Mouse (Mus musculus): ENCODE results near the gene Cep57l1. TPM values are rescaled to one million over a fixed set of nuclear protein-coding genes. Genes with fewer than 3 reads are reported as not detected.

Cep57l1 gene
- polyA plus RNA-seq, 1 experiment from 2014 or later, result 11.8 TPM

DNA sequence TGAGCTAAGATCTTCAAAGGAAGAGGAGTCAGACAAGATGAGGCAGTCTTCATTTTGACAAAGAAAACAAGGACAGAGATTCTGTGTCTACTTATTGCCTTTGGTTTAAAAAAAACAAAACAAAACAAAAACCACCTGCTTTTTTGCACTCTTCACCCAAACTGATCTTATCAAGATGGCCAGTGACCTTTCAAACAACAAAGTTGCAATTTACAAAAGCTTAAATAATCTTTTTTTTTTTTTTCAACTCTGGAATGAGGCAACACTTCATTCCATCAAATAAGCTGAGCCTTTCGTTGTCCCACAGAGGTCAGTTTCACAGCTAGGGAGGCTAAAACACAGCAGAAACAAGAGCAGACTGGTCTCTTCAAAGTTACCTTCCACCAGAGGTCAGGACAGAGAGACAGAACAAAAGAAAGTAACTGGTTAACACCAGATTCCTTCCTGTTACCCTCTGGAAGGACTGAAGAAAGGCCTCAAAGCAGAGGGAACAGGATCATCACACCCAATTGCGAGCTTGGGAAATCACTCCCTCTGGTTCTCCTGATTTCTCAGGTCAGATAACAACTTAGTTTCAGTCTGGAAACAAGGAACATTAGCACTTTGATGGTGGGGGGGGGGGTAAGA, 3.8 kb downstream of the Cep57l1 start:
- no peaks in the 10 kb centered on the region for H3K4me1 ChIP-seq (replicated peaks; ENCODE audit: control insufficient read depth, insufficient read depth, low read length)
- 0 out of 2 replicates have a peak, but pooled peaks cover 17% of the 10 kb centered on the region for H3K36me3 ChIP-seq (replicated peaks; ENCODE audit: control insufficient read depth, insufficient read depth)
- H3K4me2 ChIP-seq (replicated peaks), result no peak overlapping the region
- H3K4me3 ChIP-seq (replicated peaks; ENCODE audit: low read length), result no peak overlapping the region
- H3K9ac ChIP-seq, result no peak overlapping the region
- H3K9me3 ChIP-seq (ENCODE audit: control insufficient read depth, low read length), result peaks cover 29% of the 10 kb centered on the region
- 88% methylated on average over 2 of the region's 2 CpGs for WGBS
- H3K27ac ChIP-seq, result no peak overlapping the region
- no peaks in the 10 kb centered on the region for H3K27me3 ChIP-seq (ENCODE audit: control insufficient read depth, insufficient read depth, low read length)
- DNase-seq (ENCODE audit: low spot score), result no peak
- ATAC-seq (ENCODE audit: low FRiP score), result no peak

DNA sequence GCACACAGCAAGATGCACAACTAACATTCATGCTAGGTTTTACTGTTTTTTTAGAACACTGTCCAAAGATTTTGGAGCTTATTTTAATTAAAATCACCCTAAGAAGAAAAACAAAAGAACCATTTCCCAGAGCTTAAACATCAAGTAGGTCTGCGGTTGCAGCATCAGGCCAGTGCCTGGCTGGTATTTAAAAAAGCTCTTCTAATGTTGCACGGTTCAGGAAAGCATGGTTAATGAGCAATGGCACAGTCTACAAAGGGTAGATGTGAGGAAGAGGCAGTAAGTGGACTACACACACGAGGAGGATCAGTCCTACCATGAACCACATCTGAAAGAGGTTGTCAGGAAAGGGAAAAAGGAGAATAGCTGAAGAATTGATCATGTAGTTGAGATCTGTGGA, 5.0 kb downstream of the Cep57l1 start:
- 0 out of 2 replicates have a peak, but pooled peaks cover 26% of the 10 kb centered on the region for H3K36me3 ChIP-seq (replicated peaks; ENCODE audit: control insufficient read depth, insufficient read depth)
- no peak overlapping the region for H3K4me3 ChIP-seq (replicated peaks; ENCODE audit: low read length)
- H3K9me3 ChIP-seq (ENCODE audit: control insufficient read depth, low read length), result peaks cover 38% of the 10 kb centered on the region
- no peak overlapping the region for H3K27ac ChIP-seq
- H3K4me1 ChIP-seq (replicated peaks; ENCODE audit: control insufficient read depth, insufficient read depth, low read length), result no peaks in the 10 kb centered on the region
- DNase-seq (ENCODE audit: low spot score) (no peak), ATAC-seq (ENCODE audit: low FRiP score) (no peak)
- 92% methylated on average over 3 of the region's 3 CpGs for WGBS
- H3K27me3 ChIP-seq (ENCODE audit: control insufficient read depth, insufficient read depth, low read length), result no peaks in the 10 kb centered on the region
- H3K4me2 ChIP-seq (replicated peaks), result no peak overlapping the region
- H3K9ac ChIP-seq, result no peak overlapping the region

DNA sequence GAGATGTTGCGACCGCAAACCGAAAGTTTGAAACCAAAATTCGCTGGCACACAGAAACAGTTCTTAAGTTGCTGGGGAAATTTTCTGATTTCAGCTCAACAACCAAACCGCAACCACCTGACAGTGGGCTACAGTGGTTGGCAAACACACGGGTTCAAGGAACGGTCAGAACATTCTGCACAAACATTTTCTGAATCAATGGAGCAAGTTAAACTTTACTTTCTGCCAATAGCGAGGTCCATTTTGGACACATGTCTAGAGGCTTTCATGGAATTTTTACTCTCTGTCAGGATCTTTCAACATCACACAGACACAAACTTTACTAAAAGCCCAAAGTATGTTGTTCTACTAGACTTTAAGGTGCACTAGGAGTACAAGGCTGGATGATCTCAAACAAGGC, 6.2 kb downstream of the Cep57l1 start:
- Histone ChIP-seq H3K36me3 (replicated peaks; ENCODE audit: control insufficient read depth, insufficient read depth) (peaks cover 37% of the 10 kb centered on the region; the same call in 1 of the 2 replicates), H3K27ac (no peak overlapping the region), H3K4me1 (replicated peaks; ENCODE audit: control insufficient read depth, insufficient read depth, low read length) (no peaks in the 10 kb centered on the region), H3K9ac (no peak overlapping the region), H3K4me2 (replicated peaks) (no peak overlapping the region), H3K9me3 (ENCODE audit: control insufficient read depth, low read length) (peaks cover 48% of the 10 kb centered on the region), H3K4me3 (replicated peaks; ENCODE audit: low read length) (no peak overlapping the region), H3K27me3 (ENCODE audit: control insufficient read depth, insufficient read depth, low read length) (no peaks in the 10 kb centered on the region)
- ATAC-seq (ENCODE audit: low FRiP score), result no peak
- no peak for DNase-seq (ENCODE audit: low spot score)
- WGBS, result 99% methylated on average over 8 of the region's 8 CpGs

DNA sequence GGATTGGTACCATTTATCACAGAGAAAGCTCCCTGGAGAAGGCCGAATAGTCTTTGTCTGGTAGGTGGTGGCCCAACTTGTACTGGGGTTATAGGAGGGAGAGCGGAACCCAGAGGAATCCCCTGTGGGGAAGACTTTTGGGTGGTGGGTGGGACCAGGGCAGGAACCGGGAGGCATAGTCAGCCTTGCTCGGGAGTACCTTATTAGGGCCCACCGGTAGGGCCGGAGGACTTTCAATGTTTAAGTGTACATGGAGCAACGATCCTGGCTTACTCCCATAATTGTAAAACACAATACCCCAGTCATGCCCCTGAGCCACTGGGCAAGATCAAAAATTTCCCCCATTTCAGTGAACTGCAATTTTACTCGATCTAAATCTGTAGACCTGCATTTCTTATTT, 12.4 kb downstream of the Cep57l1 start:
- no peaks in the 10 kb centered on the region for H3K27me3 ChIP-seq (ENCODE audit: control insufficient read depth, insufficient read depth, low read length)
- no peak overlapping the region for H3K4me3 ChIP-seq (replicated peaks; ENCODE audit: low read length)
- WGBS, result 97% methylated on average over 8 of the region's 8 CpGs
- H3K9ac ChIP-seq, result no peak overlapping the region
- peaks cover 54% of the 10 kb centered on the region for H3K9me3 ChIP-seq (ENCODE audit: control insufficient read depth, low read length)
- no peaks in the 10 kb centered on the region for H3K4me1 ChIP-seq (replicated peaks; ENCODE audit: control insufficient read depth, insufficient read depth, low read length)
- peaks cover 46% of the 10 kb centered on the region; the same call in 1 of the 2 replicates for H3K36me3 ChIP-seq (replicated peaks; ENCODE audit: control insufficient read depth, insufficient read depth)
- no peak overlapping the region for H3K27ac ChIP-seq
- DNase-seq (ENCODE audit: low spot score), result no peak
- no peak overlapping the region for H3K4me2 ChIP-seq (replicated peaks)
- ATAC-seq (ENCODE audit: low FRiP score), result no peak

DNA sequence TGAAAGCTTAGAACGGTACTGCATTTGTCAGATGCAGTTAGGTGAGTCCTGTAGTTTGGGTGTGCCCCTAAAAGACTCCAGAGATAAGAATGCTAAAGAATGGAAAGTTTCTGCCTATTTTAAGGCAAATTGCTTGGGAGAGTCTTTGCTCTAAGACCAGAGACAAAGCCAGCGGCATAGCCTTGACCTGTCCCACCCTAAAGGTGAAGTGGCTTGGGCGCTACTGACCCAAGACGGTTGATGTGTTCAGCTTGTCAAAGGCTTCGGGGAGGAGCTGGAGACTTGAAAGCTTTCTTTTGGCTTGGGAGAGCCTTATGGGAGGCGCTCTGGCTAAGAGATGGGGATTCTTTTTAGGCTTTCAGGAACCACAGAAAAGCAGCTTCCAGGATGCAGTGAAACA, 17.3 kb downstream of the Cep57l1 start:
- WGBS, result 91% methylated on average over 6 of the region's 6 CpGs
- H3K27me3 ChIP-seq (ENCODE audit: control insufficient read depth, insufficient read depth, low read length), result no peaks in the 10 kb centered on the region
- H3K4me2 ChIP-seq (replicated peaks), result no peak overlapping the region
- ATAC-seq (ENCODE audit: low FRiP score), result no peak
- H3K9me3 ChIP-seq (ENCODE audit: control insufficient read depth, low read length), result peaks cover 18% of the 10 kb centered on the region
- H3K36me3 ChIP-seq (replicated peaks; ENCODE audit: control insufficient read depth, insufficient read depth), result 0 out of 2 replicates have a peak, but pooled peaks cover 6% of the 10 kb centered on the region
- no peak overlapping the region for H3K27ac ChIP-seq
- H3K4me3 ChIP-seq (replicated peaks; ENCODE audit: low read length), result no peak overlapping the region
- no peak for DNase-seq (ENCODE audit: low spot score)
- H3K4me1 ChIP-seq (replicated peaks; ENCODE audit: control insufficient read depth, insufficient read depth, low read length), result no peaks in the 10 kb centered on the region
- H3K9ac ChIP-seq, result no peak overlapping the region

DNA sequence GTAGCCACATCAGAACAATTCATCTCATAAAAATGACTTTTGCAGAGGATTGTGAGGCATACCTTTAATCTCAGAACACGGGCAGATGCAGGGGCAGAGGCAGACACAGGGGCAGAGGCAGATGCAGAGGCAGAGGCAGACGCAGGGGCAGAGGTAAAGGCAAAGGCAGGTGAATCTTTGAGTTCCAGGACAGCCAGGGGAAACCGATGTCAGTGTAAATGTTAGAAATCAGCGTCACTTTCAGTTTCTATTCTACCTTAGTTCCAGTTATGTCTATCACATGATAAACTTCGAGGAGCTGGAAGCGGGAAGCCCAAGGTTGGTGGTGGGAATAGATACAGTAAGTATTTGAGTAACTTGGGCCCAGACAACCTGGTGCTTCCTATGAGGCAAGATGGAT, 42.4 kb downstream of the Cep57l1 start:
- no peak overlapping the region for H3K4me3 ChIP-seq (replicated peaks; ENCODE audit: low read length)
- no peak overlapping the region for H3K9ac ChIP-seq
- H3K27ac ChIP-seq, result no peak overlapping the region
- no peak overlapping the region for H3K4me2 ChIP-seq (replicated peaks)
- 95% methylated on average over 6 of the region's 6 CpGs for WGBS
- ATAC-seq (ENCODE audit: low FRiP score), result no peak
- H3K27me3 ChIP-seq (ENCODE audit: control insufficient read depth, insufficient read depth, low read length), result no peaks in the 10 kb centered on the region
- H3K36me3 ChIP-seq (replicated peaks; ENCODE audit: control insufficient read depth, insufficient read depth), result no peaks in the 10 kb centered on the region
- H3K4me1 ChIP-seq (replicated peaks; ENCODE audit: control insufficient read depth, insufficient read depth, low read length), result no peaks in the 10 kb centered on the region
- no peaks in the 10 kb centered on the region for H3K9me3 ChIP-seq (ENCODE audit: control insufficient read depth, low read length)
- DNase-seq (ENCODE audit: low spot score), result no peak

DNA sequence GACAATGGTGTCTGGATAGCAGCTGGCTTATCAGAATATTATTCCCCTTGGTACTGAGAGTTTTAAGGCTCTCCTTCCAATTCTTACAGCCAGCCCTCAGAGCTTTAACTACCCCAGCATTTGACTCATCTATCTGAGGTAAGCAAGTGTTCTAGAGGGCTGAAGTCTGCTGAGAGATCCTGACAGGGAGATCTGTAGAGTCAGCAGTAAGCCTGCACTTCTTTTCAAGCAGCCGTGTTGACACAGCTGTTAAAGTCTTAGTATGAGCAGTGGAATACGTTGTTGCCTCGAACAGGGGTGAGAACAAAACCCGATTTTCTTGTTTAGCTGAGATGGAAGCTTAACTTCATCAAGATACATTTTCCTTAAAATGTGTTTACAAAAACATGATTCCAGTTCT, 43.4 kb downstream of the Cep57l1 start:
- Histone ChIP-seq H3K27ac (no peak overlapping the region), H3K36me3 (replicated peaks; ENCODE audit: control insufficient read depth, insufficient read depth) (no peaks in the 10 kb centered on the region), H3K27me3 (ENCODE audit: control insufficient read depth, insufficient read depth, low read length) (no peaks in the 10 kb centered on the region), H3K4me1 (replicated peaks; ENCODE audit: control insufficient read depth, insufficient read depth, low read length) (no peaks in the 10 kb centered on the region), H3K4me3 (replicated peaks; ENCODE audit: low read length) (no peak overlapping the region), H3K9me3 (ENCODE audit: control insufficient read depth, low read length) (no peaks in the 10 kb centered on the region), H3K4me2 (replicated peaks) (no peak overlapping the region), H3K9ac (no peak overlapping the region)
- ATAC-seq (ENCODE audit: low FRiP score) (no peak), DNase-seq (ENCODE audit: low spot score) (no peak)
- 79% methylated on average over 4 of the region's 4 CpGs for WGBS

DNA sequence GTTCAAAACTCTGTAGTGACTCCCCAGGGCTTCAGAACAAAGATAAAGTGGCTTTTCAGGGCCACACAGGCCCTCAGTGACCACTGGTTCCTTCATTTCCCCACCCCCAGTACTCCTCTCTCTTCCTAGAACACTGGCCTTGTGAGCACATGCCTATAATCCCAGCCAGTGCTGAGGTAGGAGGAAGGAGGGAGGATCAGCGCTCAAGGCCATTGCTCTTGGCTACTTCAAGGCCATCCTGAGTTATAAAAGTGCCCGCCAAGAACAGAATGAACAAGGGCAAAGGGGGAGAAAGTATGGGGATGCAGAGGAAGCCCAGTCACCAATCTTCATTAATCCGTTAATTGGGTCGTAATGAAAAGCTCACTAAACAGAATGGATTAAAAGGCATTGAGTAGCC, 44.1 kb downstream of the Cep57l1 start:
- no peaks in the 10 kb centered on the region for H3K36me3 ChIP-seq (replicated peaks; ENCODE audit: control insufficient read depth, insufficient read depth)
- no peak for DNase-seq (ENCODE audit: low spot score)
- WGBS, result 94% methylated on average over 4 of the region's 4 CpGs

DNA sequence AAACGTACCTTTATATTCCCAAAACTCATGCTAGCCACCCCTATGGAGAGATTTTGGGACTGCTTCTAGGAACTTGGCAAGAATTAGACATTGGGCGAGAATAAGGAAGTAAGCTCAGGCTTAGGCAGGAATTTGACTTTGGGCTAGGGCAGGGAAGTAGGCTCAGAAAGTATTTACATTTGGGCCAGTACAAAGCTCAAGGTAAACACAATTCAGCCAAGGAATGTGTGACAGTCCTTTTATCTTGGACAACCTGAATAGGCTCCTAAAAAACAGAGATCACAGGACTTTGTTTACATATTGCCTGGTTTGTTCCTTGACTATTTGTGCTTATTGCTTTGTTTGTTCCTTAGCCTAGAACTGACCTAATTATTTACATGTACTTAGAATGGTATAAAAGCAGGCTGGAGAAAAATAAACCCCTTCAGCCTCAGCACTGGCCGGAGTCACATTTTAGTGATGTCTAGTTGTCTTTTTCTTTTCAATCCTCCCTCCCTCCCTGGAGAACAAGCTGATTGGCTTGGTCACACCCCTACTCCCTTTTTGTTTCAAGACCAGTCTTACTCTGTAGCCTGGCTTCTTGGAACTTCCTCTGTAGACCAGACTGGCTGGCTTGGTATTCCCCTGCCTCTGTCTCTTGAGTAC, 45.8 kb downstream of the Cep57l1 start:
- Histone ChIP-seq H3K36me3 (replicated peaks; ENCODE audit: control insufficient read depth, insufficient read depth) (no peaks in the 10 kb centered on the region), H3K9ac (no peak overlapping the region), H3K4me3 (replicated peaks; ENCODE audit: low read length) (no peak overlapping the region), H3K27ac (no peak overlapping the region), H3K4me2 (replicated peaks) (no peak overlapping the region), H3K4me1 (replicated peaks; ENCODE audit: control insufficient read depth, insufficient read depth, low read length) (no peaks in the 10 kb centered on the region), H3K9me3 (ENCODE audit: control insufficient read depth, low read length) (no peaks in the 10 kb centered on the region), H3K27me3 (ENCODE audit: control insufficient read depth, insufficient read depth, low read length) (no peaks in the 10 kb centered on the region)
- DNase-seq (ENCODE audit: low spot score), result no peak
- 87% methylated on average over 3 of the region's 3 CpGs for WGBS
- no peak for ATAC-seq (ENCODE audit: low FRiP score)

More for the DNA sequence above, 44.1 kb downstream of the Cep57l1 start:
- Histone ChIP-seq H3K4me2 (replicated peaks) (no peak overlapping the region), H3K9me3 (ENCODE audit: control insufficient read depth, low read length) (no peaks in the 10 kb centered on the region), H3K9ac (no peak overlapping the region), H3K27me3 (ENCODE audit: control insufficient read depth, insufficient read depth, low read length) (no peaks in the 10 kb centered on the region), H3K27ac (no peak overlapping the region), H3K4me3 (replicated peaks; ENCODE audit: low read length) (no peak overlapping the region), H3K4me1 (replicated peaks; ENCODE audit: control insufficient read depth, insufficient read depth, low read length) (no peaks in the 10 kb centered on the region)
- no peak for ATAC-seq (ENCODE audit: low FRiP score)
